Comparison of ENCODE assay signal across 7 mouse cellular contexts in genomic region chr12:73123093-73124041, GRCm38 (mm10). TPM values are rescaled to one million over a fixed set of nuclear protein-coding genes. Genes with fewer than 3 reads are reported as not detected.
A peak's percentile ranks its signal among the peaks of the same experiment; 100 is the strongest.
DNase-seq lines count a peak whose midpoint lies in the region; ATAC-seq and TF ChIP-seq lines count a peak whose summit lies in the region.

Gene Mnat1 (plus strand): TSS chr12:73123717.

- 0 out of 2 replicates have a peak, but pooled peaks have one; percentile 6 for TF ChIP-seq CTCF in intestine, postnatal 0 days (IDR thresholded peaks at IDR 0.05; ENCODE audit: low read depth)
- no peak for TF ChIP-seq CTCF in small intestine, adult 2 months (IDR thresholded peaks at IDR 0.05; ENCODE audit: extremely low read depth, insufficient read length, insufficient replicate concordance, low read depth, low read length)

- H3K4me2 ChIP-seq in intestine, postnatal 0 days (replicated peaks; ENCODE audit: low read depth): peak within 1 kb of the TSS; percentile 74
- H3K4me2 ChIP-seq in midbrain, embryonic 12.5 days (replicated peaks): peak within 1 kb of the TSS; percentile 64

- H3K27me3 ChIP-seq in intestine, postnatal 0 days (replicated peaks; ENCODE audit: control insufficient read depth, insufficient read depth, low read length): no peaks in the 10 kb centered on the region
- H3K27me3 ChIP-seq in midbrain, embryonic 12.5 days: 0 out of 2 replicates have a peak, but pooled peaks cover 3% of the 10 kb centered on the region
- no peaks in the 10 kb centered on the region for H3K27me3 ChIP-seq in small intestine, adult 2 months (ENCODE audit: control insufficient read depth, insufficient read depth, low read length)

- WGBS in intestine, postnatal 0 days: 1% methylated on average over 23 of the region's 23 CpGs
- WGBS in midbrain, embryonic 12.5 days: 2% methylated on average over 23 of the region's 23 CpGs
- WGBS in small intestine, adult 2 months: under 1% methylated on average over 23 of the region's 23 CpGs

- H3K9me3 ChIP-seq in intestine, postnatal 0 days (ENCODE audit: control insufficient read depth): no peaks in the 10 kb centered on the region
- H3K9me3 ChIP-seq in midbrain, embryonic 12.5 days: no peaks in the 10 kb centered on the region

- no peaks in the 10 kb centered on the region for H3K4me1 ChIP-seq in intestine, postnatal 0 days (replicated peaks; ENCODE audit: control insufficient read depth, insufficient read depth, low read length)
- H3K4me1 ChIP-seq in midbrain, embryonic 12.5 days: peaks cover 9% of the 10 kb centered on the region
- H3K4me1 ChIP-seq in small intestine, adult 2 months (ENCODE audit: control insufficient read depth, insufficient read depth, insufficient read length, low read length): no peaks in the 10 kb centered on the region

- peak within 1 kb of the TSS; percentile 77 for H3K9ac ChIP-seq in intestine, postnatal 0 days (ENCODE audit: low read depth, low read length)
- peak within 1 kb of the TSS; percentile 63 for H3K9ac ChIP-seq in midbrain, embryonic 12.5 days (replicated peaks)

- H3K36me3 ChIP-seq in intestine, postnatal 0 days (ENCODE audit: control insufficient read depth, insufficient read depth): no peaks in the 10 kb centered on the region
- no peaks in the 10 kb centered on the region for H3K36me3 ChIP-seq in midbrain, embryonic 12.5 days
- no peaks in the 10 kb centered on the region for H3K36me3 ChIP-seq in small intestine, adult 2 months (ENCODE audit: control insufficient read depth, insufficient read depth, low read length)

- peak within 1 kb of the TSS; percentile 89 for H3K4me3 ChIP-seq in intestine, postnatal 0 days (ENCODE audit: low read depth, low read length)
- peak within 1 kb of the TSS; percentile 60 for H3K4me3 ChIP-seq in midbrain, embryonic 12.5 days
- peak within 1 kb of the TSS; percentile 90 for H3K4me3 ChIP-seq in small intestine, adult 2 months (ENCODE audit: low read depth, low read length)

- DNase-seq in adrenal gland, adult 8-10 months: peak; percentile 42
- DNase-seq in embryo, embryonic 9.5 days (ENCODE audit: extremely low spot score): peak; percentile 90
- DNase-seq in gastrocnemius, postnatal 4 days (ENCODE audit: low spot score in 2 of 2): peak; percentile 75 to 80
- DNase-seq in left cerebral cortex, postnatal 4 days: peak; percentile 74

- intact Hi-C loops in left cerebral cortex, postnatal 4 days (cut with DNase I): no loop called here

- no peak within 1 kb of the TSS; the same call in 1 of the 2 replicates for H3K27ac ChIP-seq in intestine, postnatal 0 days (ENCODE audit: low read depth, low read length)
- no peak within 1 kb of the TSS for H3K27ac ChIP-seq in midbrain, embryonic 12.5 days (replicated peaks)
- no peak within 1 kb of the TSS for H3K27ac ChIP-seq in small intestine, adult 2 months (ENCODE audit: insufficient read depth, low read depth, low read length)

- TF ChIP-seq POLR2A in small intestine, adult 2 months (IDR thresholded peaks at IDR 0.05; ENCODE audit: low read depth, low read length): peak; percentile 7; the same call in 1 of the 2 replicates

- peak; percentile 69; the same call in 1 of the 2 replicates for ATAC-seq in intestine, postnatal 0 days
- ATAC-seq in midbrain, embryonic 12.5 days (ENCODE audit: low FRiP score, low read depth): peak; percentile 83

RNA-seq across cellular contexts. Expression of gene Mnat1, which starts in this region (rescaled TPM):
- total RNA-seq in adrenal gland, adult 8-10 months (2022): 10 to 100 TPM; 21.1 to 29.8 (median 24.7) TPM
- total RNA-seq in gastrocnemius, postnatal 4 days (2021): 10 to 100 TPM; 35.7 to 36.0 TPM
- 14.8 and 15.2 TPM in 2 replicates for polyA plus RNA-seq in intestine, postnatal 0 days (2015; fragmentation: Nextera tagmentation; extraction: Ambion mirVana)
- 10 to 100 TPM; 15.6 to 16.5 TPM for total RNA-seq in left cerebral cortex, postnatal 4 days (2021)
- 27.6 and 28.5 TPM in 2 replicates for polyA plus RNA-seq in midbrain, embryonic 12.5 days (2016; fragmentation: Nextera tagmentation; extraction: Ambion mirVana)
- polyA plus RNA-seq in small intestine, adult 2 months (2012; rRNA removed): 0.60 and 1.7 TPM in 2 replicates
